Mouse (Mus musculus) erythroblast, adult 5-6 weeks (primary cell): ENCODE measurements around the gene Prkd3. TPM values are rescaled to one million over a fixed set of nuclear protein-coding genes. Genes with fewer than 3 reads are reported as not detected.

Experiments used
- ATAC-seq: replicated peaks from 2 replicates; pipeline ENCODE4 v1.8.0; 2016; ENCODE audit warnings: moderate number of reproducible peaks, mild to moderate bottlenecking, moderate TSS enrichment, inconsistent platforms; ENCODE audit not compliant: poor library complexity, low FRiP score, severe bottlenecking
- total RNA-seq, 2 experiments: library from RNA; stranded (forward) in 1 of 2; stranded (reverse) in 1 of 2; fragments of 150-400 nt in 1 of 2; fragments of 200-764, 138-1000 nt in 1 of 2; gene quantifications; 2 replicates each; pipeline versions ENCODE4 v1.2.3 to v1.2.4; 2015 to 2017; ENCODE audit warnings: low replicate concordance in 2 of 2

Gene Prkd3
- total RNA-seq, 2 experiments from 2014 or later = 9.4 to 9.8 TPM

GRCm38 (mm10) chr17:79014911-79015685 is 5.5 kb downstream of the Prkd3 start:
- ATAC-seq = no peak; the same call in 1 of the 2 replicates

DNA sequence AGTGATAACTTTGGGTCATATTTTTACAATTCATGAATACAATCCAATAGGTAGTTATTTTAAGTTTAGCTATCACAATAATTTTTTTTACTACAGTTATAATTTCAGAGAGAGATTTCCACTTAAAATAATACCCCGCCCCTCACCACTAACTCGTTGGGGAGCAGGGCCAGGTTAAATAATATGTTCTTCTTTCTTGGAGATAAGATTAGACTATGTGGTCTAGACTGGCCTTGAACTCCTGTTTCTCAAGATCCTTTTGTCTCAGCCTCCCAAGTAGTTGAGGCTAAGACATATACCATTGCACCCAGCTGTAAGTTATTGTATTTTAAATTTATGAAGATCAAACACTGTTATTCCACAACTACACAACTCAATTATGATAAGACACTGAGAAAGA is 7.0 kb downstream of the Prkd3 start:
- no peak for ATAC-seq

- ATAC-seq = no peak
Observed at GRCm38 (mm10) chr17:78999745-79000270, 20.8 kb downstream of the Prkd3 start.

GRCm38 (mm10) chr17:78999189-78999588 is 21.4 kb downstream of the Prkd3 start:
- no peak for ATAC-seq

GRCm38 (mm10) chr17:78998130-78998529 is 22.5 kb downstream of the Prkd3 start:
- no peak for ATAC-seq

GRCm38 (mm10) chr17:78994931-78995820 is 25.4 kb downstream of the Prkd3 start:
- no peak for ATAC-seq

- ATAC-seq = no peak
Observed at GRCm38 (mm10) chr17:78994382-78994781, 26.2 kb downstream of the Prkd3 start.

- no peak for ATAC-seq
Observed at GRCm38 (mm10) chr17:78993670-78994069, 26.9 kb downstream of the Prkd3 start.

DNA sequence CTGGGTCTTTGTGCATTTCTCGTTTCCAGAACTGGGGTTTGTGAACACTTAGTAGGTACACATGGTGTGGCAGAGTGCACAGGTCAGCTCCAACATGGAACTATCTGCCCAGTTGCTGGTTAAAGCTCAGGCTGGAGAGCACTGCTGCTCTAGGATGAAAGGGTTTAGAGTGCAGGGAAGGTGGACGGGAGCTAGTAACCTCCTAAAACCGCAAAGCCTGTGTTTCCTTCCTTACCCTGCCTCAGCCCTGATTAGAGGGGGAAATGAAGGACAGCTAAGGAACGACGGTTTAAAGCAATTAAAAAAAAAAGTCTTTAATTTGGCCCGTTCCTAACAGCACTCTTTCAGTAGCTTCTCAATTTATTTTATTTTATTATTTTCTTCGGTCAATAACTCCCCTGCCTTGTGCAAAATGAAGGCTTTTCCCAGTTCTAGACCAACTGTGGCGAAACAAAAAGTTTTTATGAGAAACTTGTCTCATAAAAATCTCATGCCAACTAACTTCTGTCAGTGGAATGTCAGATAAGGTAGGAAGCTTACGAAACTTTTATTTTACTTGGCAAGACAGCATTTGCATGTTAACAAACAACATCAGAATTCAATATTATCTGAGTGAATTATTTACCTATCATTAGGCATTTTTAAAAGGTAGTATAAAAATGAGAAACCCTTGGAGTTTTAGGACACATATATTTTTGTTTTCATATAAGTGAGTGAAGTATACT is 28.2 kb downstream of the Prkd3 start:
- no peak for ATAC-seq

GRCm38 (mm10) chr17:78991549-78991948 is 29.1 kb downstream of the Prkd3 start:
- ATAC-seq = no peak

GRCm38 (mm10) chr17:78989015-78989414 is 31.6 kb downstream of the Prkd3 start:
- ATAC-seq = no peak

DNA sequence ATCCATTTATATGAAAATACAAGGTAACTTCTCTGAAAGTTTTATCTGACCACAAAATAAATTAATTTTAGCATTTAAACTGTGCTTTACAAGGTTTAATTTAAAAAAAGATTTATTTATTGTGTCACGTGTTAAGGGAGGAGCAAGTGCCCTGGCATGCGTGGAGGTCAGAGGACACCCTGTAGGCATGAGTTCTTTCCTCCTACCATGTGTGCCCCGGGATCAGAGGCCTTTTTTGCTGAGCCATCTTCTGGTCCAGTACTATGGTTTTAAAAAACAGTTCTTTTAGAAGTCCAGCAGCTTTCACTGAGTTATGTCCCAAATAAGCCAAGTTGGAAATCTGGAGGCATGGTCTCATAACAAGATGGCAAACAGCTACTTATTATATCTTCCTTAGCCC is 36.9 kb downstream of the Prkd3 start:
- no peak for ATAC-seq

GRCm38 (mm10) chr17:78983166-78983565 is 37.5 kb downstream of the Prkd3 start:
- no peak for ATAC-seq

GRCm38 (mm10) chr17:78968500-78968899 is 52.1 kb downstream of the Prkd3 start:
- ATAC-seq = no peak

- no peak for ATAC-seq
Observed at GRCm38 (mm10) chr17:78966092-78966883, 54.3 kb downstream of the Prkd3 start.

- ATAC-seq = no peak
Observed at GRCm38 (mm10) chr17:78964387-78964786, 56.2 kb downstream of the Prkd3 start.

DNA sequence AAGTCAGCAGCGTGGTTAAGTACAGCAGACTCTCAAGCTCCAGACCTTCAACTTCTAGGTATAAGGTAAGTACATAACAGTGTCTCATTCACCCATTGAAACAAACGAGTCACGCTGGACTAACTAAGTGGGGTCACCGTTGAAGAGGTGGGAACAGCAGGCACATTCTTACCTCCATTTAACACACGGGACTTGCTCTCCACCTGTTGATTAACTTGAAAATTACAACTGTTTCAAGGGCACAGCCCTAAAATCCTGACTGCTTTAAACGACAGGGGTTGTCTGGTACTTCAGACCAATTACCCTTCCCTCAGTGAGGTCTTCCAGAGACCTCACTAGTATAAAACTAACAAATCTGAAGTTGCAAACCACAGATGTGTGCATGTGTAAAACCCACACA is 61.1 kb downstream of the Prkd3 start:
- no peak; the same call in 1 of the 2 replicates for ATAC-seq

- no peak for ATAC-seq
Observed at GRCm38 (mm10) chr17:78953240-78953639, 67.4 kb downstream of the Prkd3 start.

DNA sequence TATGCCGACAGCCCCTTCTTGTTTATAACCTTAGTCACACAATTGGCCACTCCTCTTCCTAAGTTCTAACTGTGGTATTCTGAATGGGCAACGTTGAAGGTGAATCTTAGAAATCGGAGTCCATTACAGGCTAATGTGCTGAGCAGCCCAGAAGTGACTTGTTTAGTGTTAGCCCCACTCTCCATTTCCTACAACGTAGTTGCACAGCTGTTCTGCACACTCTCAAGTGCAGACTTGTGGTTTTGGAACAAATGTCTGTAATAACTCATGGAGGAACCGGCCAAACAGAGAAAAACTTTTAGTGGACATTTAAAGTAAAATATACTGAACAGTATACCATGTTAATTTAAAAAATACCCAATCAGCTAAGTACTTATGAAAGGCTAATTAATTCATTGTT is 68.5 kb downstream of the Prkd3 start:
- ATAC-seq = no peak
